8 mouse cellular contexts compared by ENCODE assay signal in the genomic region with DNA sequence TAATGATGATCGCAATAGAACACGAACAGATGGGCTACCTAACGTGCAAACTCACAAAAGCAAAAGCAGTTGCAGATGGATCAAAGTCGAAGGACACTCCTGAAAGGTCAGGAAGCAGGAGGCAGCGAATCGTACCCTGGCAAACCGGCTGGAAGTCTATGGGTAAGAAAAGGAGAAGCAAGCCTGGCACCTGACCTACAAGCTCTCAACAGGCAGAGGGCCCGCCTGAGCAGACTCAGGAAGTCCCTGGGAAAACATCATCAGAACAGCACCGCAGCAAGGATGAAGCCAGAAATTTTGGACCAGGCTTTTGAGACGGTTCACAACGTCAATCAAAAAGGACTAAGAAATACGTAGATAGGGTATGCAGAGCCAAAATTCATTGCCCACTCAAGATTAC. TPM values are rescaled to one million over a fixed set of nuclear protein-coding genes. Genes with fewer than 3 reads are reported as not detected.
DNase-seq lines count a peak whose midpoint lies in the region; ATAC-seq and TF ChIP-seq lines count a peak whose summit lies in the region.

No protein-coding gene starts in this region.

- peak overlapping the region; percentile 98 for H3K4me2 ChIP-seq in heart, embryonic 12.5 days
- peak overlapping the region; percentile 96 for H3K4me2 ChIP-seq in kidney, embryonic 16.5 days (replicated peaks; ENCODE audit: low read depth, low read length)
- H3K4me2 ChIP-seq in liver, postnatal 0 days (ENCODE audit: low read depth, low read length) = peak overlapping the region; percentile 93
- peak overlapping the region; percentile 94 for H3K4me2 ChIP-seq in neural tube, embryonic 14.5 days (ENCODE audit: low read depth, low read length)

- peak overlapping the region; percentile 92 for H3K9ac ChIP-seq in heart, embryonic 12.5 days
- H3K9ac ChIP-seq in kidney, embryonic 16.5 days (replicated peaks; ENCODE audit: low read length) = peak overlapping the region; percentile 83
- no peak overlapping the region; the same call in 1 of the 2 replicates for H3K9ac ChIP-seq in liver, postnatal 0 days (replicated peaks)
- H3K9ac ChIP-seq in neural tube, embryonic 14.5 days (replicated peaks; ENCODE audit: low read depth, low read length) = peak overlapping the region; percentile 82

- H3K9me3 ChIP-seq in heart, embryonic 12.5 days (replicated peaks) = no peaks in the 10 kb centered on the region
- no peaks in the 10 kb centered on the region for H3K9me3 ChIP-seq in kidney, embryonic 16.5 days (ENCODE audit: low read length)
- H3K9me3 ChIP-seq in liver, postnatal 0 days (ENCODE audit: low read length) = no peaks in the 10 kb centered on the region
- no peaks in the 10 kb centered on the region for H3K9me3 ChIP-seq in neural tube, embryonic 14.5 days (ENCODE audit: control insufficient read depth, low read length)

- no peak overlapping the region for H3K27ac ChIP-seq in cortical plate, adult 2 months (ENCODE audit: insufficient read depth, low read length)
- no peak overlapping the region for H3K27ac ChIP-seq in heart, embryonic 12.5 days (ENCODE audit: poor library complexity, severe bottlenecking)
- no peak overlapping the region for H3K27ac ChIP-seq in kidney, embryonic 16.5 days (ENCODE audit: low read length)
- H3K27ac ChIP-seq in liver, postnatal 0 days (ENCODE audit: low read depth) = no peak overlapping the region
- H3K27ac ChIP-seq in neural tube, embryonic 14.5 days (ENCODE audit: low read depth, low read length) = no peak overlapping the region

- TF ChIP-seq CTCF in cortical plate, adult 2 months (IDR thresholded peaks at IDR 0.05; ENCODE audit: extremely low read depth, insufficient read depth, low read length) = peak; percentile 11; the same call in 1 of the 2 replicates
- TF ChIP-seq CTCF in liver, postnatal 0 days (IDR thresholded peaks at IDR 0.05; ENCODE audit: low read depth) = peak; percentile 17; the same call in 1 of the 2 replicates

- TF ChIP-seq POLR2A in cortical plate, adult 2 months (IDR thresholded peaks at IDR 0.05; ENCODE audit: extremely low read depth, insufficient read depth, low read length) = no peak

- DNase-seq in gastrocnemius, adult 18-20 months (ENCODE audit: low spot score) = peak; percentile 2
- no peak for DNase-seq in gastrocnemius, postnatal 10 days
- no peak for DNase-seq in liver, postnatal 0 days

- H3K36me3 ChIP-seq in heart, embryonic 12.5 days = no peaks in the 10 kb centered on the region
- no peaks in the 10 kb centered on the region for H3K36me3 ChIP-seq in kidney, embryonic 16.5 days (ENCODE audit: insufficient read depth, low read length)
- no peaks in the 10 kb centered on the region for H3K36me3 ChIP-seq in liver, postnatal 0 days (replicated peaks; ENCODE audit: insufficient read depth, low read length)
- no peaks in the 10 kb centered on the region for H3K36me3 ChIP-seq in neural tube, embryonic 14.5 days (ENCODE audit: control insufficient read depth, insufficient read depth, low read length)

- TF ChIP-seq EP300 in liver, postnatal 0 days (IDR thresholded peaks at IDR 0.05; ENCODE audit: low read depth) = no peak

- WGBS in heart, embryonic 12.5 days = 10% methylated on average over 12 of the region's 12 CpGs
- 5% methylated on average over 12 of the region's 12 CpGs for WGBS in kidney, embryonic 16.5 days
- 10% methylated on average over 12 of the region's 12 CpGs for WGBS in liver, postnatal 0 days (ENCODE audit: insufficient replicate concordance)
- WGBS in neural tube, embryonic 14.5 days = 8% methylated on average over 12 of the region's 12 CpGs

- no peaks in the 10 kb centered on the region; the same call in 1 of the 2 replicates for H3K27me3 ChIP-seq in heart, embryonic 12.5 days (replicated peaks)
- H3K27me3 ChIP-seq in kidney, embryonic 16.5 days (ENCODE audit: insufficient read depth, low read length) = 0 out of 2 replicates have a peak, but pooled peaks cover 3% of the 10 kb centered on the region
- peaks cover 20% of the 10 kb centered on the region for H3K27me3 ChIP-seq in liver, postnatal 0 days (ENCODE audit: insufficient read depth, low read length)
- H3K27me3 ChIP-seq in neural tube, embryonic 14.5 days (ENCODE audit: control insufficient read depth, insufficient read depth, low read length) = no peaks in the 10 kb centered on the region

- peak overlapping the region; percentile 88 for H3K4me3 ChIP-seq in cortical plate, adult 2 months (ENCODE audit: insufficient read depth, low read length)
- peak overlapping the region; percentile 81 for H3K4me3 ChIP-seq in heart, embryonic 12.5 days
- peak overlapping the region; percentile 83 for H3K4me3 ChIP-seq in kidney, embryonic 16.5 days (ENCODE audit: low read length)
- peak overlapping the region; percentile 67 for H3K4me3 ChIP-seq in liver, postnatal 0 days (ENCODE audit: low read depth, low read length)
- H3K4me3 ChIP-seq in neural tube, embryonic 14.5 days (ENCODE audit: low read depth, low read length) = peak overlapping the region; percentile 81

- no peak for ATAC-seq in heart, embryonic 12.5 days (ENCODE audit: insufficient number of reproducible peaks, low FRiP score)
- no peak for ATAC-seq in kidney, embryonic 16.5 days (ENCODE audit: low FRiP score, low TSS enrichment)
- ATAC-seq in liver, postnatal 0 days = no peak
- ATAC-seq in neural tube, embryonic 14.5 days (ENCODE audit: low read depth) = no peak
- ATAC-seq in monocyte, adult 5-6 weeks (replicated peaks; ENCODE audit: insufficient number of reproducible peaks, low FRiP score, low TSS enrichment, poor library complexity, severe bottlenecking) = no peak

- H3K4me1 ChIP-seq in cortical plate, adult 2 months (ENCODE audit: control insufficient read depth, insufficient read depth, low read length) = no peaks in the 10 kb centered on the region
- H3K4me1 ChIP-seq in heart, embryonic 12.5 days (replicated peaks) = peaks cover 5% of the 10 kb centered on the region
- H3K4me1 ChIP-seq in kidney, embryonic 16.5 days (ENCODE audit: insufficient read depth, low read length) = peaks cover 11% of the 10 kb centered on the region; the same call in 1 of the 2 replicates
- peaks cover 12% of the 10 kb centered on the region for H3K4me1 ChIP-seq in liver, postnatal 0 days (ENCODE audit: insufficient read depth)
- H3K4me1 ChIP-seq in neural tube, embryonic 14.5 days (ENCODE audit: control insufficient read depth, insufficient read depth, low read length) = 0 out of 2 replicates have a peak, but pooled peaks cover 3% of the 10 kb centered on the region

RNA-seq across cellular contexts. Expression of a gene that starts 1.3 kb away (rescaled TPM):
- total RNA-seq in gastrocnemius, adult 18-20 months (2021) = 1 to 10 TPM; 2.1 to 3.1 TPM
- total RNA-seq in gastrocnemius, postnatal 10 days (2021) = 1 to 10 TPM; 6.5 to 8.9 TPM
- polyA plus RNA-seq in cortical plate, adult 2 months (2012; rRNA removed) = 18.4 and 20.3 TPM in 2 replicates
- polyA plus RNA-seq in heart, embryonic 12.5 days (2016; fragmentation: Nextera tagmentation; extraction: Ambion mirVana) = 2.5 and 2.8 TPM in 2 replicates
- polyA plus RNA-seq in kidney, embryonic 16.5 days (2015; fragmentation: Nextera tagmentation; extraction: Ambion mirVana) = 1.9 and 2.1 TPM in 2 replicates
- 0.33 and 0.48 TPM in 2 replicates for polyA plus RNA-seq in liver, postnatal 0 days (2015; fragmentation: Nextera tagmentation; extraction: Ambion mirVana)
- 4.1 and 17.9 TPM in 2 replicates for polyA plus RNA-seq in neural tube, embryonic 14.5 days (2014; fragmentation: Nextera tagmentation; extraction: Ambion mirVana)
- total RNA-seq in monocyte, adult 5-6 weeks (2017) = 13.9 to 19.2 TPM (median 17.9 TPM) in 3 replicates
